Mouse (Mus musculus) ES-CJ7 (cell line): ENCODE data around the gene Usp53.

ENCODE experiments used
- DNase-seq: peaks from one replicate; pipeline ENCODE4 v3.0.0; 2011; ENCODE audit warnings: low read depth, low spot score

Usp53 gene

GRCm38 (mm10) chr3:122887505-122888301, 96.6 kb downstream of the Usp53 start:
- DNase-seq, result no peak
